Mouse (Mus musculus) CH12F3 (cell line): Measurements from ENCODE around the gene Cct8l1.

ENCODE experiments used
- in situ Hi-C: fragments of 300-500 bp; cut with MboI; formaldehyde crosslinking; loops from 2 replicates; pipeline ENCODE4 v1.14.3; 2020; ENCODE audit warnings: low sequenced_read_pairs

Cct8l1 gene

GRCm38 (mm10) chr5:25515767-25516166, at the start of gene Cct8l1:
TSS of gene Cct8l1 (plus strand) at chr5:25516067.
- in situ Hi-C loops = no loop called here

DNA sequence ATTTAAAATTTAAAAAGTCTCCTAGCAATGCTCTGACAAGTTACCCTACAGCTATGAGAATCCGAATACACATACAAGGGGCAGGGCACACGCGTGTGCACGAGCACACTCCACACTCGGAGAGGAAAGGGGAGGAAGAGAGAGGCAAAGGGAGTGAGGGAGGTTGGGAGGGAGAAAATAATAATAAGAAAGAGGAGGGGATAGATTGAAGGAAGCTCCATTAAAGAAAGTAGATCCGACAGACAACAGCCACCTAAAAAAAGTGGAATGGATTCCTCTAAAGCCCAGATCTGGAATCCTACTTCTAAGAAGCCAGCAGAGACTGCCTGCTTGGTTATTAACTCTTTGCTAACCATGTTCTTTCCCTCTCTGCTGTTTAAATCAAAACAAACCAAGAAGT, 43.8 kb upstream of the Cct8l1 start:
- in situ Hi-C loops = no loop called here

- in situ Hi-C loops = no loop called here
Observed at GRCm38 (mm10) chr5:25475789-25476188, 40.1 kb upstream of the Cct8l1 start.

GRCm38 (mm10) chr5:25478863-25479262, 37.0 kb upstream of the Cct8l1 start:
- in situ Hi-C loops = no loop called here

DNA sequence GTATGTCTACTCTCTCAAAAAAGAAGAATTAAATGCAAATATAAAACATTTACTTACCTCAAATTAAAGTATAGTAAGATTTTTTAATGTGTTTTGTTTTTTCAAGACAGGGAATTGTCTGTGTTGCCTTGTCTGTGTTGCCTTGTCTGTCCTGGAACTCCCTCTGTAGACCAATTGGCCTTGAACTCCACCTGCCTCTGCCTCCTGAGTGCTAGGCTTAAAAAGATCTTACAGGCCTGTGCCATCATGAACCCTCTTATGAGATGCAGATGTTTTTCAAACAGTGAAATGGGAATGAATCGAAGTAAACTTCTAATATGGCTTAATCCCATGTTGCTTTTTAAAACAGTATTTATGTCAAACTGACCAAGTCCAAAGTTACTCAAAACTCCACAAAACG, 19.2 kb upstream of the Cct8l1 start:
- in situ Hi-C loops = no loop called here

DNA sequence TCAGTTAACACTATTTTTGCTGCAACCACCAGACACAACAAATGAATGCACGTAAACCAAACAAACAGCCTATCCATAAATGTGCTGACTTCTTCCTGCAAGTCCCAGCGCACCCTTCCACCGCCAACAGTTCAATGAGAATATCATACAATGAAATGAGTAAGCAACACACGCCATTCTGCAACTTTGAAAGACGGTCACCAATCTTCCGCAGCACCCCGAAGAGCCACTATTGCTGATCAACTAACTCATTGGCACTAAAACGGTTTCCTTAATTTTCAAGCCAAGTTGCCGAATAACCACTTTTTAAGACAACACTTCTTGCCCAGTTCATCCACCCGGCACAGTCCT, 18.5 kb upstream of the Cct8l1 start:
- in situ Hi-C loops = no loop called here

DNA sequence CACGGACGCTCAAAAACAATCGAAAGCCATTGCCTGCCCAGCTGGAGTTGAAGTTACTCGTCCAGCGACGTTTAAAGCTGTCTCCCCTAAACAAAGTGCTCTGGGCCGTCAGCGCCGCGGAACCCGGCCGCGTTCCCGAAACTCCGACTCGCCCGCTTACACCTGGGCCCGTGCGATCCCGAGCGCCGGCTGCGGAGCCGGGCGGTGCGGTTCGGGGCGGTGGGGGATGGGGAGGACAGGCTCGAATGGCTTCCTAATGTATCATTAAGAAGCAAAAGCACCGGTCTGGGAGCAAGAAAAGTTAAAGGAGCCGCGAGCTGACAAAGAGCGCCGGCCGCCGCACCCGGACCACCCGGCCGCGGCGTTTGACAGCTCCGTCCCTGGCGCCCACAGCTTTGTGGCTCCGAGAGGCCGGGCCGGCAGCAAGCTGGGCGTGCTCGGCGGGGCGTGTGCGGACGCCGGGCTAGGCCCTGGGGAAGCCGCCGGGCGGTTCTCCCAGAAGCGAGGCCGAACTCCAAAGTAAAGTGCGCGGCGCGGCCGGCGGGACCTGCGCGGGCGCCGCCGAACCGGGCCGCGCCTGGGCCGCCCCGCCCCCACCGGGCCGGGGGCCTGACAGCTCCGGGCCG, 18.0 kb upstream of the Cct8l1 start:
- in situ Hi-C loops = no loop called here

- in situ Hi-C loops = no loop called here
Observed at GRCm38 (mm10) chr5:25498346-25498820, 17.5 kb upstream of the Cct8l1 start, which contains the start of gene Kmt2c. TSS of gene Kmt2c (minus strand) at chr5:25498783.

GRCm38 (mm10) chr5:25498821-25499422, 16.9 kb upstream of the Cct8l1 start:
- in situ Hi-C loops = no loop called here

DNA sequence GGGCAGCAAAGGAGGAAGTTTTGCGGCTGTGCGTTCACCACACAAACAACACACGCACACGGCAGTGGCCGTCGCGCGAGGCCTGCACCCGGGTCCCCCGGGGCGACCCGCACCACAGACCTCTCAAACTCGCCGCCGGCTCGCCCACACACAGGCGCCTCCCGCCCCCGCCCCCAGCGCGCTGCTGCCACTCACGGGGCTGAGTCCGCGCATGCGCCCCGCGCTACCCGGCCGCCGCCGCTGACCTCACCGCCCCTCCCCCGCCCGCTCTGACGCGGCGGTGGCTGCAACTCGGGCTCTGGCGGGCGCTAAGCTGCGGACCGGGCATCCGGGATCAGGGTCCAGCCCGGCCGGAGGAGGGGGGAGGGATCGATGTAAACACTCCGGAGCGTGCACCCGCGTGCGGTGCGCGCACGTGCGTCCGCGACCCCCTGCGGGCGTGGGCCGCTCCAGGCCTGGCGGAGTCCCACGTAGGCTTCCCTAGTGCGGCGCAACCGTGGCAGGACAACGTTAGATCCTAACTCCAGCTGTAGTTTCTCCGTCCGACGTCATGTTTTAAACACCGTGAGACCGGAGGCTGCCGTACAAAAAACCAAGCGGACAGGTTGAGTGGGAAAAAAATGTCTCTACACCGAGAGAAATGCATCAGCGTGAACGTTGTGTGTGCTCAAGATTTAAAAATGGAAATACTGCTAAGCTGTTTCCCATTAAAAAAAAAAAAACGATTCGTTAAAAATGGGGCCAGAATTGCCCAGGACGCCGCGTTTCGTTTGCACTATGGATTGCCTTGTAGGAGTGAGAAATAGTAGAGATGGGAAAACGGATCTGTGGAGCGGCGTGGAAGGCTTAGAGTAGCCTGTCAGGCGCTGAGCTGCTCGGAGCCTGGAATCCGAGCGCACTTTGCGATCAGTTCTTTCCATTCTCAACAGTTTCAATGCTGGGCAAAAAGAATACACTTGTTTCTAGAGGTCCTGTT, 16.2 kb upstream of the Cct8l1 start:
- in situ Hi-C loops = no loop called here

DNA sequence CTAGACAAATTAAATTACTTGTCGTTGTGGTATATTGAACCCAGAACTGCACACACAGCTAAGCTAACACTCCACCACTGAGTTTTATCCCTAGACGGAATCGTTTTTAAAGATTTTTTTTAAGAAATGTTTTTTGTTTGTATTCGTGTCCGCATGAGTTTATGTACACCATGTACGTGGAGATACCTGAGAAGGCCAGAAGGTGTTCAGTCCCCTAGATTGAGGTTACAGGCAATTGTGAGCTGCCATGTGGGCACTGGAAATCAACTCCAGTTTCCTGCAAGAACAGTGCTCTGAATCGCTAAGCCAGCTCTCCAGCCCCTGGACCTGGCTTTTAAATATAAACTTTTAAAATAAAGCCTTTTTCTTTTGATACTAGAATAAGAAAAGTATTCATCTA, 15.2 kb upstream of the Cct8l1 start:
- in situ Hi-C loops = no loop called here

GRCm38 (mm10) chr5:25506041-25506440, 9.8 kb upstream of the Cct8l1 start:
- in situ Hi-C loops = no loop called here

- in situ Hi-C loops = no loop called here
Observed at GRCm38 (mm10) chr5:25516301-25516895, 531 bp downstream of the Cct8l1 start.

DNA sequence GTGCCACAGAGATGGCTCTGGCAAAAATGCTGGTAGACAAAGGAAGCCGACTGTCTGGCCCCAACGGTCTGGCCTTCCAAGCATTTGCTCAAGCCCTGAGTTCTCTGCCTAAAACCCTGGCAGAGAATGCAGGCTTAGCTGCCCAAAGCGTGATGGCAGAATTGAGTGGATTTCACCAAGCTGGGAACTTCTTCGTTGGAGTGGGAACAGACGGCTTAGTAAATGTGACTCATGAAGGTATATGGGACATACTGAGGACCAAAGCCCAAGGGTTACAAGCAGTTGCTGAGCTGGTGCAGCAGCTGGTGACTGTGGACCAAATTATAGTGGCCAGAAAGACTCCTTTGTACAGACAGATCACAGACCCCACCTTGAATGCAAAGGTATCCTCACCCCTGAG, 1.7 kb downstream of the Cct8l1 start:
- in situ Hi-C loops = no loop called here

DNA sequence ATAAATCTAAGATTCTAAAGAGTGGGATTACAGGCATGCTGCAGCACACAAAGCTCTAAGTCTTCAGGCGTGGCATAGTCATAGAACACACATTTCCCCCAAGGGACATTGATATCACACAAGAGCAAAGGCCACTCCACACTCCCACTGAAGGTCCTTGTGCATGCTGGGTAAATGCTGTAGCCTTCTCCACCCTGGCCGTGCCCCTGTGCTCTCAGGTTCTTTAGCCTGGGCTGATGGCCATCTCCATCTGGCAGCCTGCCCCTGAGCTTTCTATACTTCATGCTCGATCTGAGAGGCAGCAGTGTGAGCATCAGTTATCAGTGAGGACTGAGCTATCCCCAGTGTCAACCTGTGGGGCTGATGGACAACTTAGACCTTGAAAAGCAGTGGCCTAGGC, 4.0 kb downstream of the Cct8l1 start:
- in situ Hi-C loops = no loop called here

- in situ Hi-C loops = no loop called here
Observed at GRCm38 (mm10) chr5:25521461-25521860, 5.6 kb downstream of the Cct8l1 start.

DNA sequence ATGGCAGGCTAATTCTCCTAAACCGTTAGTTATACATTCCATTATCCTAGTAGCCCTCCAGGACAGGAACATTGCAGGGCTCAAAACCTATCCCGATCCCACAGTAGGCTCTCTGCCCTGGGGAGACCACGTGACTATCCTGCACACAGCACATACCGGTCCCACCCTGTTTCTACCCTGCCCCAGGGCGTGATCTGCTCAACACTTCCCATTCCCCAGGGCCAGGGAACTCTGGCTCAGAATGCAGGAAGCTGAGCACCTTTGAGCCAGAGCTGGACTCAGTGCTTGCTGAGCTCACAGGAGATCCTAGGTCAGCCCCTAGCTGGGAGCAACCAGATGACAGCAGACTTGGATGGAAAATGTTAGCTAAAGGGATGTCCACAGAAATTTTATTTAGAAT, 10.2 kb downstream of the Cct8l1 start:
- in situ Hi-C loops = no loop called here

DNA sequence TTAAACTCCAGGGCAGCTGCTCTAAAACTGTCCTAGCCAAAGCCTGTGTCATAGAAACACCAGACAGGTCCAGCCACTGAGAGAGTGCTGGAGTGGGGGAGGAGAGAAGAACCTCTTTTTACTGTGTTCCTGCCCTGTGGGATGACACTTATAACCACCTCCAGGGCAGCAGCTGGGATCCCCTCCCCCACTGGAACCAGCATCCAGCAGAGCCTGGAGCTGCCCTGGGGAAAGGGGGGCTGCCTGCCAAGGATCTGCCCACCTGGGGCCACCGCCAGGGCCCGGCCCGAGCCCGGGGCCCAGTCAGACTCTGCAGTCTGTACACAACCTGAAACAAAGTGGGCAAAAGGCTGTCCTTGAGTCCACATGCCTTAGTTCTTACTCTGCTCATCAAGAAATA, 11.1 kb downstream of the Cct8l1 start:
- in situ Hi-C loops = no loop called here

GRCm38 (mm10) chr5:25527971-25528370, 12.1 kb downstream of the Cct8l1 start:
- in situ Hi-C loops = no loop called here

GRCm38 (mm10) chr5:25528851-25529528, 13.1 kb downstream of the Cct8l1 start:
- in situ Hi-C loops = no loop called here
